Mouse (Mus musculus) frontal cortex, postnatal 10 days (tissue): Measurements from ENCODE around the gene Rtl6.

Source experiments
- DNase-seq, 2 experiments: peaks; one replicate each; pipeline ENCODE4 v3.0.0; 2022; ENCODE audit warnings: low spot score in 2 of 2, mixed read lengths in 1 of 2

Rtl6 gene

DNA sequence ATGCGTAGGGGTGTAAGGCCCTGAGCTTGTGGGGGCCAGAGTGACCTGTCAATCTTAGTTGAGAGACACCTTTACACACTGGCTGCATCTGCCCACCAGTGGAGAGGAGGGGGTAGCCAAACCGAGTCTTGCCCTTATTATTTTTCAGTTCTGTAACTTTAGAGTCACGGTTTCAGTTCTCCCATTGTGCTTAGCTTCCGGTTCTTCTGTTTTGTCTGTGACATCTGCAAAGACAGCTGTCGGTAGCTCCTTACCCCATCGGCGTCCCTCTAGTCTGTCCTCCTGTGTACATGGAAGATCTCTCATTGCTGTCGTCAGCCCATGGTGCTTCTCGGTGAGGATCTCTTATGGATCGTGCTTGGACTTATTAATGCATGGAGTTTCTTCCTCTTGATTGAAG, 20.5 kb downstream of the Rtl6 start:
- DNase-seq, result no peak

DNA sequence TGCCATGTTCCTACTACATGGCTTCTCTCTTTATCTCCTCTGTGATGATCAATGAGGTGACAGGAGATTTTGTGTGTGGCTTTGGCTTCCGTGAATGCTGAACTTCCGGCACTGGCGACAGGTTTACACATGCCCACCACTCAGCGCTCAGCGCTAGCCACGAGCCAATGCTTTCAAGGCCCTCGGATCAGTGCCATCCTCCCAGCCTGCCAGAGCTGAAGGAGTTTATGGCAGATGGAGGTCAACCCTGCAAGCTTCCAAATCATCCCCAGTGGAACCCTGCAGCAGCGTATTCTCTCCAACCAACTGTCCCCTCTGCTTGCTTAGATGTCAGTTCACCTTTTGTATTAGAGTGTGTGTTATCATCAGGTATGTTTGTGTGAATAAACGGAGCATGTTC, 21.0 kb downstream of the Rtl6 start:
- DNase-seq, result no peak

DNA sequence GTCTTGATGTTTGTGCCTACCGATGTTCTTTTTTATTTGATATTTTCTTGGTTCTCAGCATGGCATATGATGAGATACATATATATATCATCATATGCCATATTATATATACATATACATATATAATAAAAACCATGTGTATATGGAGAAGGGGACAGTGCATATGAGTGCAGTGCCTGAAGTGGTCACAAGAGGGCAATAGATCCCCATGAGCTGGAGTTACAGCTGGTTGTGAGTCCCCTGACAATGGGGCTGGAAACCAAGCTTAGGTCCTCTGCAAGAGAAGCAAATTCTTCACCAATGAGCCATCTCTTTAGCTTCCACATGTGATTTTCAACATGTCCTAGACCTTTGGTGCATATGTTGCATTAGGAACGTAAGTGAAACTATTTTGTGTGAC, 21.7 kb downstream of the Rtl6 start:
- no peak for DNase-seq

DNA sequence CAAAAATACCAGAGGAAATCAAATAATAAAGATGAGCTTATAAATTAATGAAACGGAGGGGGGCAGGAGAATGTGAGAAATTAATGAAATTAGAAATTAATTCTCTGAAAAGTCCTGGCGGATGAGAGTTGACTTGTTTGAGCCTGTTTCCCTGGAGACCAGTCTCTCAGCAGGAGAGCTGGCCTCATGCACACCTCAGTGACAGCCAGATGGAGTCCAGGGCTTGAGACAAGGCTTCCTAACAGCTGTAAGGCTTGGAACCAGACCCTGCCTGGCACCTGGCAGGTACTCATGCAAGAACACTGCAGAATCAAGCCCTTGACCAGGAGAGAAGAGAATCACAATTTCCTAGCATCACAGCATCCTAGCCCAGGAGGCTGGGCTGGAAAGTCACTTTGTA, 25.4 kb downstream of the Rtl6 start:
- no peak for DNase-seq

DNA sequence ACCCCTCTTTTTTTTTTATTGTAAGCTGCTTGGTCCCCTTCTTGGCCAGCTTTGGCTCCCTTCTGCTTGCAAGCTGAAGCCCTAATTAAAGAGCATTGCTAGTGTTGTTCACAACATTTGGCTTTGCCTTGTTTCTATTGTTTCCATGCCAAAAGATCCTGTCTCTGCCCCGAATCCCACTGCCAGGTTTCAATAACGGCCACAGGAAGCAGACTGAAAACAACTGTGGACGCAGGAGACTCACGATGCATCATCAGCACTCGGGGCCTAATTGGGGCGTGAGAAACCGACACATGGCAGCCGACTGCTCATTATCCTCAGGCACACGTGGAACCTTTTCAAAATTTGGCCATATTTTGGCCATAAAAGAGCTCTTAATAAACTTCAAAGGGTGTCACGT, 26.1 kb downstream of the Rtl6 start:
- no peak for DNase-seq

DNA sequence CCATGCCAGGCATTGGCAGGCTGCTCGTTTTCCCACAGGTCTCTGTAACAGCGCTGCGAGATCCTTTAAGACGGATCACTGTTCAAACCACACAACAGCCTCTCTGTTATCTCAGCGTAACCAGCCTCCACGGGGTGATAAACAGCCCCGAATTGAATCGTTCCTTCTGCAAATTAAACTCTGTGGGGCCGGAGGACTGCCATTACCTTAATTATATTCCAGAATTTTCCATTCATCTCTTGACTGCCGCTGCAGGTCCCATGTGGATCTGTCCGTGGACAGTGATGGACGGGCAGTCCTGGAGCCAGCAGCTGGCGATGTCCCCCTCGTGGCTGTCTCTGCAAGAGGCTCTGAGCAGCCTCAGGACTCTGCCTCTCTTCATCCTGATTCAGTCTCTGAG, 30.7 kb downstream of the Rtl6 start:
- no peak for DNase-seq

DNA sequence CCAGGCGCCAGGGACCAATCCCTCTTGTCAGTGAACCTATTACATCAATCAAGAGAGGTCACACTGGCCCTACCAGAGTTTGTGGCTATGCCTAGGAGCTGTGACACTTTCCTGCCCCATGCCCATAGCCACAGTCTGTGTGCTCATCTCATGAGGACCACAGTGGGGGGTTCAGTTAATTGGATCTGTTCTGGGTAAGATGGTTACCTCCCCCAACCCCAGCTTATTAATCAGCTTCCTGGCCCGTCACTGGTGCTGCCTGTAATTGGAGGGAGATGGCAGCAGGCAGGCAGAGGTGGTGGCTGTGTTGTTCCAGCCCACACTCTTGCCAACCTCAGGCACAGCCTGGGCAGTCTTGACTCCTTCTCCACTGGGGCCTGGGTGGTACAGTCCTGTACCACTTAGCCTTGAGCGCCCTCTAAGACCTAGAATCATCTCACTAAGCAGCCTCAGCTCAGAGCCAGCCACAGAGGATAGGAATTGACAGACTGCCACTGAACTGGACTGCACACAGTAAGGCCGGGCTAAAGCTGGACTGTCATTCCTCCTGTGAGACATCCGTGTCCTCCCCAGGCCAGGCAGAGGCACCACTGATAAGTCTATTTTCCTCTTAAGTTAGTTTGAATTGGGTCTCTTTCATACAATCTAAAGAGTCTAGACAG, 32.3 kb downstream of the Rtl6 start:
- no peak for DNase-seq

DNA sequence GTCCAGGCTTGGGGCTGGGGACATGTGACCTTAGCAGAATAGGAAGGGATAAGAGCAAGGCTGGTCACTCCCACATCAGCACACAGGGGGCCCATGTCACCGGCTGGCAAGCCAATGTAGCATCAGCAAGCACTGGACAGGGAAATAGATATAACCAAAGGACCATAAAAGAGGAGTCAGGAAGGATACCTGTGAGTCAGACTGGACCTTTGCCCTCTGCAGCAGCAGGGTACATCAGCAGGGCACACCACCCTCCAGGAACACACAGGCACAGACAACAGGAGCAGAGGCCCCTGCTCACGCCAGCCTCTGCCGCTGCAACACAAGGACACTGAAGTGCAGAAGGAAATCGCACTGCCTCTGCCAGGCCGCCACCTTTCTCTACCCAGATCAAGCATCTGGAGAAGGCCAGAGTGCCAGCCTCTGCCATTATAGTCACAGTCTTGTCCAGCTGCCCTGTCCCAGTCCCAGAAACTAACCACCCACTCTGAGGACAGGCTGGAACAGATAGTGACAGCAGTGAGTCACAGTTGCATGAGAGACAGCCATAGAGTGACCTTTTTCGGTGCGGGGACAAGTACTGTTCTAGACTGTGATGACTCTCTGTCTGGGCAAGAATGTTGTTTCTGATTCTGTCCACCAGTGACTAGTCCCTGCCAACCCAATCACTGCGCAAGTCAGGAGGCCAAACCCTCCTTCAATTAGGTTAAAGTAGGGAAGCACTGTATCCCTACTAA, 34.5 kb downstream of the Rtl6 start:
- no peak for DNase-seq

DNA sequence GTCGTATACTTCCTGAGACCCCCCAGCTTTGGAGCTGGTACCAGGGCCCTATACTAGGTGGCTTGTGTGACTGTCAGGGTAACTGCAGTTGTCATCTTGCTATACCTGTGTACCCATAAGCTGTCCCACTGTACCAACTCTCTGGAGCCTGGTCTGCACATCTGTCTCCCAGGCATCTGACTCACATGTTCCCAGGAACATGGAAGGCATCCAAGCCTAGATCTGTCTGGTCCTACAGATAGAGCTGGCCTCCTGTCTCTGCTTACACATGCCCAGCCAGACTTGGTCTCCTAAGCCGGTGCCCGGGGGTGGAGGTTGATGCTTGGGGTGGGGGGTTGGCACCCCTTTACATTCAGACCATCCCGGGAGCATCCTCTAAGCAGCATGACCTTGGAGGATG, 36.1 kb downstream of the Rtl6 start:
- no peak for DNase-seq

DNA sequence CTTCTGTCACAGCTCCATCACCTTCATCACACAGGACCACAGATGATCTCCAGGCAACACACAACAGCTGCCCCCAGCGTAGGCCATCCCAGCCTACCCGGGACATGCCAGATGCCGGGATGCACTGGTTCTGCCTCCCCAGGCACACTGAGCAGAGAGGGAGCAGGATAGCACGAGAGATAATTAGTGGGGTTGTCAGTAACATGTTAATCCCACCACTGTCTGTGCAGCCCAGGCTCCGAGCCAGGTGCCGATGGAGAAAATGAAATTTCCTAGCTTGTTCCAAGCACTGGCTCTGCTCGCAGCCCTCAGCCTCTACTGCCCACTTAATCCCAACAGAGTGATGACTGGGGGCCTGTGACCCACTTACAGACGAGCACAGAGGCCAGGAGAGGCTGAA, 39.1 kb downstream of the Rtl6 start:
- DNase-seq, result no peak

DNA sequence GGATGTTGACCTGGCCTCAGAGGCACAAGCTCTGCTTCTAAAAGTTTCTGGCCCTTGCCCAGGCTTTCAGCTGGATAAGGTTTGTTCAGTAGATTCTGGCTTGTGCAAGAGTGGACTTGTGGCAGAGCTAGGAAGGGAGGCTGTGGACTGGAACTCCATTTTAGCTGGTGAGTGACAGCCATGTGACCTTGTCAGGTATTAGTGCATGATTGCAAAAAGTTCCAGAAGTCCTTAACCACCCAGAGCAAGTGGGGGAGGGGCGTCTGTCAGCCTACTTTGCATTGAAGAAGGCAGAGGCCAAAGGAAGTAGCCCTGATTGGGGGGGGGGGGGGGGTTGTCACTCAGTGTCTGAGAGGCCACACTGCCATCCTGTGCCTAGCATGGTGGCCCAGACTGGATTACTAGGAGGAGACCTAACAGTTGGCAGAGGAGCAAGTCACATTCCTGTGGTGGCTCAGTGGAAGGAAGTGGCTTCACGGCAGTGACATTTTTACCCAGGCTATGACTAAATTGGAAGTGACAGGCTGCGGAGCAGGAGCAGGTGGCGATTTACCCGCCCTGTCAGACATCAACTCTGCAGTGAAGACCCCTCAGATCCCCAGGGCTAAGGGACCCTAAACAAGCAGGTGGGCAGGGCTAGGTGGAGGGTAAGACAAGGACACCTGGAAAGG, 44.9 kb downstream of the Rtl6 start:
- DNase-seq, result no peak

DNA sequence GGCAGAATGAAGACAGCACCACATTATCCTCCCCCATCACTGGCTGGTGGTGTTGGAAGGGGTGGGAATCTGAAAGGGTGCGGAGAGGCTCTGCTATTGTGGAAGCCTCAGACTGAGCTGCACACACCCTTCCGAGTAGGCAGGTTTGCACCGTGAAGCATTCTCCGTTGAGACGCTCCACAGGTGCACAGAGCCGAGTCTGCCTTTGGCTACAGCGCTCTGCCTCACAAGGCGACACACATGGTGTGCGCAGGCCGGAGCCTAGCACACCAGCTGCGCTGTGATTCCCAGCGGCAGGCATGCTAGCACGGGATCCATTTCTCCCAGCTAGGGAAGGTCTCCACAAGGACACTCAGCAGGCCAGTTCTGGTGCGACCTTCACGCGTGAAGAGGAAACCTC, 47.6 kb downstream of the Rtl6 start:
- peak; percentile 33 to 41 for DNase-seq

DNA sequence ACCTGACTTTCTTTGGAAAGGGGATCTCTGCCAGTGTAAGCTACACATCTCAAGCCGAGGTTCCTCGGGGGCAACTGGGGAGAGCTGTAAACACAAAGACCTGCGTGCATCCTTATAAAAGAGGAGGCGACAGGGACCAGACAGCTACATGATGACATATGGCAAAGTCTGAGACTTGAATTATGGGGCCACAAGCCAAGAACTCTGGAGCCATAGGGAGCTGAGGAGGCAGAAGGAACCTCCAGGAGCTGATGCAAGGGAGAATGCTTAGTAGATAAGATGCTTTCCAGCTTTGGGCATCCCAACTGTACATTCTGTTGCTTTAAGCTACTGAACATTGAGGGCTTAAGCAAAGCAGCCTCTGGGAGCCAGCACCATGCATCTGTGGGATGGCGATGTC, 48.5 kb downstream of the Rtl6 start:
- DNase-seq, result no peak

DNA sequence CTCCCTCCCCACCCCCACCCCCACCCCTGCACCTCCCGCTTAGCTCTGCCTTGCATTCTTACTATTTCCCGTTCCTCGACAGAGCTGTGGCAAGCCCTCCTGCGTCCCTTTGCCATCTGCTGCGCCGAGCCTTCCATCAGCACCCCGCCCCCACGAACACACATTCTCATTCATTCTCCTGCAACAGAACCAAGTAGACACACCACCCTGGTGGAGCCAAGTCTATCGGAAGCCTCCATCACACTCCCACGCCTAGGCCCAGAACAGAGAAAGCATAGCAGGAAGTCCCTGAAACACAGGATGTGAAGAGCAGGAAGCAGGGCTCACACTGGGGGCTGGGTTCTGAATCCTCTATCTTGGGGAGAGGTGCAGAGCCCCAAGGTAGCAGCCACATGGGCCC, 51.6 kb downstream of the Rtl6 start:
- peak; percentile 33 to 76 for DNase-seq

DNA sequence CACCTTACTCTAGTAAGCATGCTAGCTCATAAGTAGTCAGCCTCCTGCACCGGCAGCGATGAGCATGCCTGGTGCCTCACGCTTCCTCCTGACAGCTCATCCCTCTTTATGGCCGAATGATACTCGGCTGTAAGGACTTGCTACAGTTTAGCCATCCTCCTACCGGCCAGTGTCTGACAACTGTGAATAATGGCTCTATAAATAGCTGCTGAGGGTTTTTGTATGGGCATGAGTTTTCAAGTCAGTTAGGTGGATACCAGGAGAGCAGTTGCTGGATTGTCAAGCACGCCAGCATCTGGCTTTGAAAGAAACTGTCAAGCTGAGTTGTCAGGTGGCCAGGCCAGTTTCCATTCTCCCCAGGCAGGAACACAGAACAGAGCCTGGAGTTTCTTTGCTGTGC, 52.7 kb downstream of the Rtl6 start:
- no peak for DNase-seq
